Mouse (Mus musculus) urinary bladder, postnatal 36 days (tissue): Measurements from ENCODE around the gene Foxn3.

ENCODE experiments used
- DNase-seq, 2 experiments: peaks; one replicate each; pipeline ENCODE4 v3.0.0; 2022; ENCODE audit warnings: low spot score in 2 of 2, mixed read lengths in 1 of 2

The Foxn3 gene

DNA sequence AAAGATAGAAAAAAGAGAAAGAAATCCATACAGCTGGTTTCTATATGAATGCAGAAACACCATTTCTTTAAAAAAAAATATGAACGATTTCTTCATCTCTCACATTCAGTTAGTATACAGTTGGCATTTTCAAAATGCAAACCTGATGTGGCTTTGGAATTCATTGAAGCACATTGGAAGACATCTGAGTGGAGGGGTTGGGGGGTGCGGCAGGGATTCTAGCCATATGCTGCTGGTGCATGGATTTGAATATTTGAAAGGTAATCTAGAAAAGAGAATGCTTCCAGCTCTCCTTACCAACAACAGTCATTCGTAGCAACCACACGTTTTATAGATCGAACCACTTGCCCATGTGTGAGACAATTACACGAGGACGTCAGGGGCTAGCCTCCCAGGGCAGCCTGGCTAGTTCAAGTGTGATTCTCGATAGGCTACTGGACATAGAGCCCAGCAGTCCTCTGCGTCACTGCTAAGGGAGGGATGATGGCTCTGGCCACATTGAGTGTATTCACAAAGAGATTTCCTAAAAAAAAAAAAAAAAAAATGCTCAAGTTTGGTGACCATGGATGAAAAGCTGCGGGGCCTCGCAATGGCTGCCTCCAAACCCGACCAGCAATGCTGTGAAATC is 96.0 kb downstream of the Foxn3 start:
- no peak for DNase-seq

DNA sequence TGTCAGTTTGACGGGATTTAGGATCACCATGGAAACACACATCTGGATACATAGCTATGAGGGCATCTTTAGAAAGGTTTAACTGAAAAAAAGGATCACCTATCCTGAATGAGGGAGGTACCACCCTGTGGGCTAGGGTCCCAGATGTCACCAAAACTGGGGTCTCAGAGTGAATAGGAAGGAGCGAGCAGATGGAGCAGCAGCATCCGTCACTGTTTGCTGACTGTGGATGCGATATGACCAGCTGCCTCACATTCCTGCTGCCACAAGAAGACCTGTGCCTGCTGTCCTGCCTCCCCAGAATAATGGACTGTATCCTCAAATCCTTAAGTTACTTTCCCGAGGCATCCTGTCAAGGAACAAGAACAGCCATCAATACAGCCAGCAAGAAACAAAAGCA is 97.0 kb downstream of the Foxn3 start:
- DNase-seq = no peak

DNA sequence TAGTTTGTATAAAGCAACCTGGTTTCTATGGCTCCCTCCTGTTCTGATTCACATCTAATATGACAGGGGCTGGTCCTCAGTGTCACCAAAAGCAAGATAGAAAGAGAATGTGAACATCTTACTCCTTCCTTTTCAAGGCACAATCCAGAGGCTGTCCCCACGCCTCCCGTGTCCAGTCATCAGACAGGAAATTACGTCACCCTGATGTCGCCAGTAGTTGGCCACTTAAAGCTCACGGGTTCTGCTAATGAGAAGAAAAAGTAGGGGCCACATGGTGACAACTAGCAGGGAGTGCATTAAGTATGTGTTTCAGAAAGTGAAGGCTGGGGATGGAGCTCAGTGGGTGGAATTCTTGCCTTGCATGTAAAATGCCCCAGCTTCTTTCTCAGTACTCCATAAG is 99.1 kb downstream of the Foxn3 start:
- DNase-seq = no peak

DNA sequence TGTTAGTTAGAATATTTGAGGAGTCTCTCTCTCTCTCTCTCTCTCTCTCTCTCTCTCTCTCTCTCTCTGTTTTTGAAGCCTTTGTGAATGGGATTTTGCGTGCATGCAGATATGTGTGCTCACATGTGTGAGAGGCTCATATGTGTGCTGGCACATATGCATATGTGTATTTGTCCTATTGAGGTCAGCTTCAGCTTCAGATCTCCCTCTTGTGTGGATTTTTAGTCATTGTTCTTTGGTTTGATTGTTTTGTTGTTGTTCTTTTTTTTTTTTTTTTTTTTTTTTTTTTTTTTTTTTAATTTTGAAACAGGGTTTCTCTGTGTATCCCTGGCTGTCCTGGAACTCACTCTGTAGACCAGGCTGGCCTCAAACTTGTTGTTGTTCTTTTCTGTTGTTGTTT is 100.5 kb downstream of the Foxn3 start:
- DNase-seq = no peak

DNA sequence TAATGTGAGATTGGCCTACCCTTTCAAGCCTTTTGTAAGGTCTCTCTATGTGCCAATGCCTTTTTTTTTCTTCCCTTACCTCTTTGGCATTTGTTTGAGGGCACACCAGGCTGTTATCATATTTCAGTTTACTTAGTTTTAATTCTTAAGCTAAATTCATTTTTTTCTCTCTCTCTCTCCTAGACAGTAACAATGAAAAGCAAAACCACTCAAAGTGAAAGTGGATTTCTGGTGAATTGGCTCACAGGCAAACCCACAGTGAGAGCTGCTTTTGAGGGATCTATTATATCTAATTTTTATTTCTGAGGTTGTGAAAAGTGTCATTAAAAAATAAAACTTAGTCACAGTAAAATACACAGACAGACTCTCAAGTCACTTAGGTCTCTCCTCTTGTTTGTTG is 101.1 kb downstream of the Foxn3 start:
- DNase-seq = no peak

DNA sequence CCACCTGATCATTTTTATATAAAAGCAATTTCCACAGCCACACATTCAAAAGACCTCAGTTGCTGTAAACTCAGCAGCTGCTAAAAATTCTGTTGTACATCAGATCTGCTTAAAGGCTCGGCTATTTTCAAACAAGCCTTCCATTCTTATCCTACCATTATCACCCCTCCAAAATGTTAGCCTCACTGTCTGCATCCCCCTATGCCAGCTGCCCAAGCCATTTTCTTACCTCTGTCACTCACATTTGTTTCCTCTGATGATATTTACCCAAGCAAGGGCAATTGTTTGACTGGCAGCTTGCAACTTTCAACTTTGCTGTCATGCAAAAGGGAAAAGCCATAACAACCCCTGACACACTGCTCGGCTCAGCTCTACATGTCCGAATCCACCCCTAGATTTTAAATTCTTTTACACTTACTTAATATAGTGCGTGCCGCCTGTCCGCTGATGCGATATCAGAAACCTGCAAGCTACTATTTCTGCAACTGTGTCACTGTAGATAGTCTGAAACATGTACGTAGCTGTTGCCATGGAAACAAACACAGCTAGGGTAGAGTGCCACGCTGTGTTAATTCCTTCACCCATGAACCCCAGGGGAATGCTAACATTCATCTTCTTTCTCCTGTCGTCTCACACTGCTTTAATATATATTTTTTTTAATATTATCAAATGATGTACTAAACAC is 105.7 kb downstream of the Foxn3 start:
- no peak for DNase-seq

DNA sequence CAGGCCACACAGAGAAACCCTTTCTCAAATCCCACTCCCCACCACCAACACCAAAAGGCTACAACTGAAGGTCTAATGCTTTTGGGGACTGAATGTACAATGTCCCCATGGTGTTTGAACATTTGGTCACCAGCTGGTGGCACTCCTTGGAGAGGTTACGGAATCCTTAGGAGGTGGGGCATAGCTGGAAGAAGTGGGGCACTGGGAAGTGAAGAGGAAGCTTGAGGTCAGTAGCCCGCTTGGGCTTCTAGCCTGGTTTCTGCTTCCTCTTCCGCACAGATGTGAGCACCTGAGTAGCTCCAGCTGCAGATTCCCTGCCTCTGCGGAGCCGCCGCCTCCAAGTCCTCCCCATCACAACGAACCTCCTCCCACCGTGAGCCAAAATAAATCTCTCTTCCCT is 107.8 kb downstream of the Foxn3 start:
- DNase-seq = no peak

DNA sequence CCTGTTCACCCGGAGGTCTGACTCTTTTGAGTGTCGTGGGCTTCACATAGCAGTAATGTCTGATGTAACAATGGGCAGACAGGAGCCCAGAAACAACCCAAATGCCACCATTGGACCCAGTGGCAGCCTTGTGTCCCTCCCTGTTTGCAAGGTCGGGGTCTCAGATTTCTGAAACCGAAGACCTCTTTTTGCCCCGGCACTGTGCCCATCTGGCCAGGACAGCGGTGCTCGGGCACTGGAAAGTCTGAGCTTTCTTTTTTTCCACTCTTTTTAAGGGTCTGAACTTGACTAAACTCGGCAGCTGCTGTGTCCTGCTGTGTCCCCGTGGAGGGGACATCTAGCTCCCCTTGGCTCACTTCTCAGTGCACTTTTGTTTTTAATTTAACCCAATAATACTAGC is 109.0 kb downstream of the Foxn3 start:
- no peak for DNase-seq

DNA sequence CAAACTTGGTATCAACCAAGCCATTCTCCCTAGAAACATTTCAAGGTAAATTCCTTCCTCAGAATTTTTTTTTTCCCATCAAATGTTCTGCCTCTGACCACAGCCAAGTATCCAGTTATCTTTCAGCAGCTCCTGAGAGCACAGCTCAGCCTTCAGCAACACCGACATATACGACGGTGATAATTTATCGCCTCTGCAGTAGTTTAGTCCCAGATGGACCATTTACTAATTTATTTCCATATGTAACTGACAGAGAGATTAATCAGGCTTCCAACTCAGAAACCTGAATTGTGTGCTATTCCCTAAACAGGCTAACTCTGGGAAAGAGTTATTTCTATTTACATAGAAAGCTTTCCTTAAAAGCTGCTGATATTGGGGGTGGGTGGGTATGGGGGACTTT is 109.6 kb downstream of the Foxn3 start:
- no peak for DNase-seq

DNA sequence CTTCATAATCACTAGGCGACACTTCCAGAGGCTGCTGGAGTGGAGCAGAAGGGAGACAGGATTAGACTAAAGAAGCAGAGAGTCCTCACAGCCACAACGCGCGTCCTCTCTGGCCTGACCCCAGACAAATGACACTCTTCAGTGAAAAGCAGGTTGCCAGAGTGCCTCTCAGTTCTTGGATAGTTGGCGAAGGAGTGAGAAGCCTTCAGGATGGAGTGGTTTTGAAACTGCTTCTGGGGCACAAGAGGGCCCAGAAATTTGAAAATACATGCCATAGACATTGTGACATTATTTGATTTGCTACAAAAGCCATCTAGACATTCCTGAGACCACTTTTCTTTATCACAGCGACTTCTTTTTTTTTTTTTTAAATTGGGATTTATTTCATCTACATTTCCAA is 113.3 kb downstream of the Foxn3 start:
- no peak for DNase-seq

DNA sequence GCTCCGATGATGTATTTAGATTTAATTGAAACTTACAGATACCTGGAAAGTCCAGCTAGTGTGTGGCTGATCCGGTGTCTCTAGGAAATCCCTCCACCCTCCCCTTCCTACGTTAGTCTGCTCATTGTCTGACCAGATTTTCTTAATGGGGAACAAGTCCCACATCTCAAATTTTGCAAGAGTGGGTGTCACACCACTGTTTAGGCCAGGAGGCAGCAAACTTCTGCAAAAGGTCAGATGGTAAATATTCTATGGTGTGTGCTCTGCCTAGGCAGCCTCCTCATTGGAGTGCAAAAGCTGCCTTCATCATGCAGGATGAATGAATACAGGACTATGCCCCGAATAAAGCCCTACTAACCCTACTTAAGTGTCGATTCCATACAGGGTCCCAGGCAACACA is 115.6 kb downstream of the Foxn3 start:
- no peak for DNase-seq

DNA sequence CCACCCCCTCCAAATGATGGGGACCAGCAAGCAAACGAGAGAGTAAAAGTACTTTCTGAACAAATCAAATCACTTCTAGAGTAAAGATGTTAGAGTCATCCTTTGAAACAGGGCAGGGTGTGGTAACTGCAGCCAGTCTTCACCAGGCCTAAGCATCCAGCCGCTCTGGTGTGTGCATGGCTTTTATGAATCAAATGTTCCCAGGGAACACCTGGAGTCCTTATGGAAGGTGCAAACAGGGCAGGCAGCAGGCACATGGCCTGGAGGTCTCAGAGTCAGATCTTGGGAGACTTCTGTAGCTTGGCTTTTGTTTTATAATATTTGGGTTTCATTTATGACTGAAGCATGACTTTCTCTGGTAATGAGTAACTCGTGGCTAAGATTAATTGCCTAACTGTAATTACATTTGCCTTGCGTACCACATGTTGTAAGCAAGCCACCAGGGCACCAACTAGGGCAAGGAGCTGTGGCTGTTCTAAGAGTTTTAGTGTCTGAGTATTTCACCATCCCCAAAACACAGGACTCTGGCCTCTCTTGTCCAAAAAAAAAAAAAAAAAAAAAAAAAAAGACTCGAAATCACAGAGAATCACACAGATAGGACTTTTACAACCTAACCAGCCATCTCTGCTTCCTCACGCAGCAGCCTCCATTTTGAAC is 118.2 kb downstream of the Foxn3 start:
- DNase-seq = no peak

DNA sequence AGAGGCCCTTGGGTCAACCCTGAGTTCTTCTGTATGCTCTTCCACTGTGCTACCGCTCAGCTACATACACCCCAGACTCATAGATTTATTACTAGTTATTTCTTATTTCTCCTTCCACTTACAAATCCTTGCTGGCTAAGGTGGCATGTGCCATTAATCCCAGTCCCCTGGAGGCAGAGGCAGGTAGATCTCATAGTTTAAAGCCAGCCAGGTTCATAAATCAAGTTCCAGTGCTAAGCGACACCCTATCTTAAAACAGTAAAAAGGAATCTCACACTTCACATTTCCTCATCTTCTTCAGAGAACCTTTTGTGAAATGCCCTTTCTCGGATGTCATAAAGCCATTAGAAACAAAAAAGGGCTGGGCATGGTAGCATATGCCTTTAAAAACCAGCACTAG is 120.6 kb downstream of the Foxn3 start:
- no peak for DNase-seq

DNA sequence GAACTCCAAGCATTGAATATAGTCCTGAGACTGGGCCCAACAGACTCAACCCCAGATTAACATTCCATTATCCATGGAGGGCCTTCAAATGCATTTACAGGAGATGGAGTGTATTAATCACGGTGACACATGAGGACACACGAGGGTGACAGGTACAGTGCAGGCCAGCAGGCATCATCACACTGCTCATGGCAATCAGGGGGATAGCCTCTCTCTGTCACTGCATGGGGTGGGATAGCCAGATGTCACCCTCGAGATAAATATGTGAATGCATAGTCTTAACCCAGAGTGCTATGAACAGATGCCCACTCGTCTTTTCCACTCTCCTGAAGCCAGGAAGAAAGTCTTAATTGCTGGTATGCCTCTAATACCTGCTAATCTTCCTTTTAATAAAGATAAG is 122.4 kb downstream of the Foxn3 start:
- no peak for DNase-seq

DNA sequence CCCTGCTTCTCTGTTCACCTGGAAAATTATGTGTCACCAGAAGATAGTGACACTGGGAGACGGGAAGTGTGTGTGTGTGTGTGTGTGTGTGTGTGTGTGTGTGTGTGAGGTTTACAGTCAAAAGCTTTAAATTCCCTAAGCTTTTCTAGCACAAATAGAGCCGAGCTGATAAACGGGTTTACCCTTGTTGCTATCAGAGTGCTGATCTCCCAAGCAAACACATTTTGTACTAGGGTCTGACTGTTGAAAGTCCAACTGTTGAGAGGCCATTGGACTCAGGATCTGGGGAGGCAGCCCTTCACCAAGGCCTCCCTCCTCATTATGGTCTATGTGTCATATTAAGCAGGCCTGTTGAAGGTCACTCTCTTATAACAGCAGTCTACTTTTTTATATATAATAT is 123.4 kb downstream of the Foxn3 start:
- DNase-seq = no peak

DNA sequence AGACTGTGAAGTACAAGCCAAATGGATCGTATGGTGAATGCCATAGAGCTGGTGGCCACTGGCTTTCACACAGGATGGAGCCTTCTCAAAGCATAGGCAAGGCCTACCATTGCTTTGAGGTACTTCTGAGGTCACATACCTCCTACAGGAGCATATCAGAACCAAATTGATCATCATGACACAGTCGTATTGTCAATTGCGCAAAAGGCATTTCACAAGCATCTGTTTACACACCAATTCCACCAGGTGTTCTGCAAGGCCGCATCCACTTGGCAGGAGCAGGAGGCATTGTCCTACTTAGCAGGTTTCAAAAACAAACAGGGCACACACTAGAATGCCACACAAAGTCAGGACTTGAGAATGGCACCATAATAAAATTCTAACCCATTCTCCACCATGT is 128.2 kb downstream of the Foxn3 start:
- DNase-seq = no peak

DNA sequence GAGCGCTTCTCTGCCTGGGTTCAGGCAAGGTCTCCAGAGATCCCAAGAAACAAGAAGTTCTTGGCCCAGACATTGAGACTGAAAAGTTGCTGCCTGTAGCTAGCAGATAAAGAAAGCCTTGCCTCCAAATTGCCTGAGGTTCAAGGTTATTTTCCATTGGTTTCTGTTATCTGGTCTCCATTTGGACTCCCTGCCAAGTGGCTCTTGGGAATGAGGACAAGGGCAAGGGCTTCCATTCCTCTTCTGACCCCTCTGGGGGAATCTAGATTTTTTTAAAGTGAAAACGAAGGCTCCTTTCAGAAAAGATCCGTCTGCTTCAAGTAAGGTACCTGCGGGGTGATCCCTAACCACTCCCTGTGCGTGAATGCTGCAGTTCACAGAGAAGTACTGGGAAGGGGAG is 130.0 kb downstream of the Foxn3 start:
- no peak for DNase-seq

DNA sequence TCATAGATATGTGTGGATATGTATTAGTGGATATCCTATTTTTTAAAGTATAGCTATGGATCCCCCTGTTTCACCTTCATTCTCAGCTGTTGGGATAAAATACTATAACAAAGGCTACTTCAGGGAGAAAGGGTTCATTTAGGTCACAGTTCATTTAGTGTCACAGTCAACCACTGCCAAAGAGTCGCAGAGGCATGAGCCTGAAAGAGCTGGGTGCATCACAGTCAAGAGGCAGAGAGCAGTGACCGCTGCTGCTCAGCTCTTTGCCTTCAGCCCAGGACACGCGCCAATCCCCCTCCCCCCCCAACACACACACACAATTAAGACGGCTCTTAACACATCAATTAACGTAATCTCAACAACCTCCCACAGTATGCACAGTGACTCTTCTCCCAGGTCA is 131.8 kb downstream of the Foxn3 start:
- DNase-seq = no peak

DNA sequence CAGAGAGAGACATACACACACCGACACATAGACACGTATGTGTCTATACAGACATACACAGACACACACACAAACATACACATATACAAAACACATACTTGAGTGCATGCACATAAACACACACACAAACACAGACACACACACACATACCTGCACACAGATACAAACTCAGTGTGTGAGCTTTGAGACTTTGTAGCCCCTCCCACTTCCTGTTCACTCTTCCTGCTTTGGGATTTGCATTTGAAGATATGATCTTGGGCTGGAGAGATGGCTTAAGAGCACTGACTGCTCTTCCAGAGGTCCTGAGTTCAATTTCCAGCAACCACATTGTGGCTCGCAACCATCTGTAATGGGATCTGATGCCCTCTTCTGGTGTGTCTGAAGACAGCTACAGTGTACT is 132.4 kb downstream of the Foxn3 start:
- DNase-seq = no peak

DNA sequence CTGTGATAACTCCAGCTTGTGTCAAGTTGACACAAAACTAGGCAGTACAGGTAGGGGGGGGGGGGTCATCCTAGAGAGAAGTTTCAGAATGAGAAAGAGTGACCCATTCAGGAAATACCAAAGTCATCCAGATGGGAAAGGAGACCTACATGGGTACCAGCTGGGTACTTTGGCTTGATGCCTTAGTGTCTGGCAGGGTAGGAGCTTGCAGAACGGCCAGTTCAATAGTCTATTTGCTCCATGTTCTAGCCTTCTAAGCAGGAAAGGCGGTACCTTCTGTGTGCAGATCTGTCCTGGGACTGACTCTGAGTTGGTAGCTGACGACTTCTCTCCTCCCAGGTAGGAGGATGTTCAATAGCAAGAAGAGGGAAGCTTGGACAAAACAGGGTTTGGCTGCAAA is 134.3 kb downstream of the Foxn3 start:
- no peak for DNase-seq

DNA sequence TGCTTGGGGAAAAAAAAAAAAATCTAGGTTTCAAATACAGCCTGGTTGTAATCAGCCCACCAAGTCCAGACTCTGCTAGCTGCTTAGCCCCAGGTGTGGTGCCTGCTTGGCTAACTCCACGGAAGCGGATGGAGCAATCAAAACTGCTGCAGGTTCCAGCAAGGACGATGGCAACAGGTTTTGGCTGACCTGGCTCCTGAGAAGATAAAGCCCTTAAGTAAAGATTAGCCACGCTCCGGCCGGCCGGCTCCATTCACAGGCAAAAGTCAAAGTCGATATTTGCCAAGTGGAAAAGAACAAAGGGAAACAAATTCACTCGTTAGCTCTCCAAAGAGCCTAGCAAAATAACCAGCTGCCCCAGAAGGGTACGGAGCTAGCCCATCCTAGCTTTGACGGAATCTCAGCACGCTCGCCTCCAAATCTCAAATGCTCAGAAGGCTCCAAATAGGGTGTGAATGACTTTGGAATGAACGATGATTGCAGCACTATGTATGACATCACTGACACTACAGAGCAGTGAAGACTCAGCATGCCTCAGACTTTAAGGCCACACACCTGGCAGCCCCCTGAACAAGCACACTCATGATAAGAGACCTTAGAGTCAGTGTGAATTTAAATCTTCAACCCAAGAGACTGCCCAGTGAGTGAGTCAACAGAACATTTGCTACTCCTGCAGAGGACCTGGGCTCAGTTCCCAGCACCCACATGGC is 137.0 kb downstream of the Foxn3 start:
- DNase-seq = no peak

DNA sequence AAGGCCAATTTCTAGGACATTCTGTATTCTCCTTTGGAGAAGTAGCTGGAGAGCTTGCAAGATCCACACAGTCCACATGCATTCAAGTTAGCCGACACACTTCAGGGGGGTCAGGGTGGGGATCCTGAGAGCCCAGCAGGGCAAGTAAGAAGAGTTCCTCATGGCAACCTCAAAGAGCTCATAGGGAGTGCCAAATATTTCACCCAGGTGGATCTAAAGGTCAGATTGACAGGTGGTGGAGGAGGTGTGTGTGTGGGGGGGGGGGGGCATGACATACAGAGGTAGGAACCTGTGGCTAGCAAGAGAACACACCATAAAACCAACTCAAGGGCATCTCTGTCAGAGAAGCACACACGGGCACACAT is 144.0 kb downstream of the Foxn3 start:
- no peak for DNase-seq
